Mouse (Mus musculus) kidney, adult 2 months (tissue): ENCODE results near the gene Gm5447. TPM values are rescaled to one million over a fixed set of nuclear protein-coding genes. Genes with fewer than 3 reads are reported as not detected.

Experiments used
- DNase-seq: peaks from one replicate; pipeline ENCODE4 v3.0.0; 2021
- H3K27ac ChIP-seq: fragments of 200-500 bp; 2 replicates; pipeline ENCODE4 v1.5.1; 2012; ENCODE audit warnings: low read depth, low read length, control low read depth, inconsistent platforms; ENCODE audit not compliant: insufficient read depth
- H3K27me3 ChIP-seq: fragments of 200-500 bp; replicated peaks from 2 replicates; pipeline ENCODE4 v1.6.1; 2012; ENCODE audit warnings: mild to moderate bottlenecking, moderate library complexity, low read length, inconsistent platforms; ENCODE audit not compliant: control insufficient read depth, insufficient read depth
- H3K36me3 ChIP-seq: fragments of 200-500 bp; 2 replicates; pipeline ENCODE4 v1.6.1; 2012; ENCODE audit warnings: mild to moderate bottlenecking, moderate library complexity, low read length, inconsistent platforms; ENCODE audit not compliant: control insufficient read depth, insufficient read depth
- H3K4me1 ChIP-seq: fragments of 200-500 bp; 2 replicates; pipeline ENCODE4 v1.6.1; 2011; ENCODE audit warnings: low read length; ENCODE audit not compliant: control insufficient read depth, insufficient read depth
- H3K4me3 ChIP-seq: fragments of 200-500 bp; 2 replicates; pipeline ENCODE4 v1.5.1; 2011; ENCODE audit warnings: mild to moderate bottlenecking, low read depth, low read length, control low read depth; ENCODE audit not compliant: insufficient read depth
- CTCF ChIP-seq: fragments of 200-500 bp; conservative IDR thresholded peaks from 2 replicates; pipeline ENCODE4 v1.5.1; 2011; ENCODE audit warnings: low read depth, mild to moderate bottlenecking, control low read depth, low read length, moderate library complexity, mixed read lengths; ENCODE audit not compliant: insufficient read depth, insufficient read length
- POLR2A ChIP-seq: fragments of 200-500 bp; IDR thresholded peaks from one replicate; pipeline ENCODE4 v1.6.1; 2011; ENCODE audit warnings: low read depth, low read length, control low read depth
- WGBS: fragments of 180-500 bp; shearing (Covaris S2); methylation state at CpG from one replicate; pipeline ENCODE4 v1.1.7; 2018; 5-methylcytosine and 5-hydroxymethylcytosine counted together
- polyA plus RNA-seq: library from polyadenylated mRNA; depleted of rRNA; stranded (reverse); fragments of >200 nt; gene quantifications from 2 replicates; pipeline ENCODE4 v1.2.3, GENCODE M21; 2012; rRNA removed

Gm5447 gene
- polyA plus RNA-seq = 0.04 and 0.08 TPM in 2 replicates

GRCm38 (mm10) chr13:30973501-30974246, at the start of gene Gm5447, which contains the start of gene Exoc2:
Gm5447 (plus strand) TSS chr13:30974204.
Exoc2 (minus strand) TSS chr13:30974093.
- Histone ChIP-seq H3K27ac (peak within 1 kb of the TSS; percentile 64), H3K4me3 (peak within 1 kb of the TSS; percentile 94), H3K36me3 (no peaks in the 10 kb centered on the region), H3K4me1 (no peaks in the 10 kb centered on the region), H3K27me3 (no peaks in the 10 kb centered on the region)
- WGBS = under 1% methylated on average over 54 of the region's 54 CpGs
- TF ChIP-seq POLR2A = peak; percentile 47
- no peak for TF ChIP-seq CTCF
- DNase-seq = peak; percentile 91

- H3K4me3 ChIP-seq = no peak overlapping the region
- 92% methylated on average over 6 of the region's 6 CpGs for WGBS
- no peak for DNase-seq
- H3K27me3 ChIP-seq = no peaks in the 10 kb centered on the region
- no peaks in the 10 kb centered on the region for H3K4me1 ChIP-seq
- peaks cover 6% of the 10 kb centered on the region for H3K36me3 ChIP-seq
- TF ChIP-seq POLR2A (no peak), CTCF (no peak)
- no peak overlapping the region for H3K27ac ChIP-seq
Observed at GRCm38 (mm10) chr13:30924269-30924668, 49.7 kb upstream of the Gm5447 start.

- H3K4me1 ChIP-seq = no peaks in the 10 kb centered on the region
- H3K27ac ChIP-seq = no peak overlapping the region
- no peak for TF ChIP-seq POLR2A
- TF ChIP-seq CTCF = no peak
- peaks cover 3% of the 10 kb centered on the region for H3K36me3 ChIP-seq
- DNase-seq = no peak
- 93% methylated on average over 2 of the region's 2 CpGs for WGBS
- H3K4me3 ChIP-seq = no peak overlapping the region
- no peaks in the 10 kb centered on the region for H3K27me3 ChIP-seq
Observed at GRCm38 (mm10) chr13:30929119-30929518, 44.9 kb upstream of the Gm5447 start.

GRCm38 (mm10) chr13:30931613-30932012, 42.4 kb upstream of the Gm5447 start:
- Histone ChIP-seq H3K27ac (no peak overlapping the region), H3K4me1 (no peaks in the 10 kb centered on the region), H3K36me3 (peaks cover 2% of the 10 kb centered on the region; the same call in 1 of the 2 replicates), H3K27me3 (no peaks in the 10 kb centered on the region), H3K4me3 (no peak overlapping the region)
- WGBS = 74% methylated on average over 4 of the region's 4 CpGs
- TF ChIP-seq POLR2A (no peak), CTCF (no peak)
- DNase-seq = no peak

- Histone ChIP-seq H3K4me3 (no peak overlapping the region), H3K27me3 (no peaks in the 10 kb centered on the region), H3K36me3 (peaks cover 2% of the 10 kb centered on the region; the same call in 1 of the 2 replicates), H3K4me1 (no peaks in the 10 kb centered on the region), H3K27ac (no peak overlapping the region)
- WGBS = 78% methylated on average over 6 of the region's 6 CpGs
- DNase-seq = no peak
- TF ChIP-seq POLR2A = no peak
- no peak for TF ChIP-seq CTCF
Observed at GRCm38 (mm10) chr13:30932972-30933371, 41.0 kb upstream of the Gm5447 start.

GRCm38 (mm10) chr13:30945788-30946187, 28.2 kb upstream of the Gm5447 start:
- Histone ChIP-seq H3K27ac (no peak overlapping the region), H3K36me3 (no peaks in the 10 kb centered on the region), H3K27me3 (no peaks in the 10 kb centered on the region), H3K4me3 (no peak overlapping the region), H3K4me1 (0 out of 2 replicates have a peak, but pooled peaks cover 3% of the 10 kb centered on the region)
- TF ChIP-seq CTCF = no peak
- no peak for TF ChIP-seq POLR2A
- DNase-seq = no peak

- Histone ChIP-seq H3K27me3 (no peaks in the 10 kb centered on the region), H3K36me3 (no peaks in the 10 kb centered on the region), H3K27ac (no peak overlapping the region), H3K4me1 (0 out of 2 replicates have a peak, but pooled peaks cover 3% of the 10 kb centered on the region), H3K4me3 (no peak overlapping the region)
- no peak for TF ChIP-seq CTCF
- DNase-seq = no peak
- WGBS = 94% methylated on average over 15 of the region's 15 CpGs
Observed at GRCm38 (mm10) chr13:30947129-30947528, 26.9 kb upstream of the Gm5447 start.

- no peak for TF ChIP-seq POLR2A
- TF ChIP-seq CTCF = no peak
- Histone ChIP-seq H3K27me3 (no peaks in the 10 kb centered on the region), H3K4me1 (0 out of 2 replicates have a peak, but pooled peaks cover 3% of the 10 kb centered on the region), H3K4me3 (no peak within 1 kb of the TSS), H3K27ac (no peak within 1 kb of the TSS), H3K36me3 (no peaks in the 10 kb centered on the region)
- WGBS = 94% methylated on average over 11 of the region's 11 CpGs
- DNase-seq = no peak
Observed at GRCm38 (mm10) chr13:30947540-30947939, 26.5 kb upstream of the Gm5447 start, which contains the start of gene Hus1b. Hus1b (minus strand) TSS chr13:30947759.
